19 mouse cellular contexts compared by ENCODE assay signal in genomic region chr6:38458075-38458474, GRCm38 (mm10). TPM values are rescaled to one million over a fixed set of nuclear protein-coding genes. Genes with fewer than 3 reads are reported as not detected.
DNase-seq lines count a peak whose midpoint lies in the region; ATAC-seq and TF ChIP-seq lines count a peak whose summit lies in the region.
"Had no signal": no experiment of that assay in that cellular context is flagged by ENCODE, and none has a peak within 500 bp of the region (broad histone marks: within the 10 kb centered on the region; RNA-seq: fewer than 3 reads in every experiment).

No protein-coding gene starts in this region.

- H3K27me3 ChIP-seq in lung, postnatal 0 days (replicated peaks; ENCODE audit: insufficient read depth, low read length) = no peaks in the 10 kb centered on the region
- H3K27me3 ChIP-seq: CH12.LX, Patski had no signal

- no peak overlapping the region for H3K4me3 ChIP-seq in lung, postnatal 0 days (ENCODE audit: low read depth, low read length)
- no peak overlapping the region for H3K4me3 ChIP-seq in lung, adult 2 months (replicated peaks; ENCODE audit: extremely low read depth, low read depth, low read length)

- no peaks in the 10 kb centered on the region for H3K4me1 ChIP-seq in lung, postnatal 0 days (ENCODE audit: insufficient read depth, low read depth, low read length)
- H3K4me1 ChIP-seq in lung, adult 2 months (ENCODE audit: control insufficient read depth, insufficient read depth, low read length) = no peaks in the 10 kb centered on the region

- no peak for TF ChIP-seq POLR2A in lung, adult 2 months (IDR thresholded peaks at IDR 0.05; ENCODE audit: borderline replicate concordance, extremely low read depth, low read depth, low read length)

- peak; percentile 66 for DNase-seq in lung, postnatal 0 days (ENCODE audit: low spot score)
- no peak for DNase-seq in lung, adult 2 months
- DNase-seq in lung, postnatal 36 days = peak; percentile 3
- no peak for DNase-seq in lung, postnatal 25 days (ENCODE audit: low spot score)
- DNase-seq: adrenal gland, adult 2 months; adrenal gland, adult 8-10 months; adrenal gland, postnatal 10 days; adrenal gland, postnatal 14 days; adrenal gland, postnatal 25 days; adrenal gland, postnatal 36 days; B cell, adult 2 months; cerebellum, adult 11 months; cerebellum, adult 11-12 months; cerebellum, adult 18-20 months had no signal

- no peak for TF ChIP-seq CTCF in lung, postnatal 0 days (IDR thresholded peaks at IDR 0.05)
- TF ChIP-seq CTCF in lung, adult 2 months (IDR thresholded peaks at IDR 0.05; ENCODE audit: insufficient read depth, low read length) = no peak

- ATAC-seq in lung, postnatal 0 days = peak; percentile 72
- ATAC-seq: activated CD4-positive, CD25-positive, alpha-beta regulatory T cell, adult 4 months; CD4-positive, CD25-positive, alpha-beta regulatory T cell, adult 4 months; Patski had no signal

- no peak overlapping the region for H3K9ac ChIP-seq in lung, postnatal 0 days (replicated peaks; ENCODE audit: low read depth)

- TF ChIP-seq EP300 in lung, postnatal 0 days (IDR thresholded peaks at IDR 0.05) = no peak

- no peak overlapping the region for H3K4me2 ChIP-seq in lung, postnatal 0 days (replicated peaks; ENCODE audit: low read depth, low read length)

- H3K27ac ChIP-seq in lung, postnatal 0 days (ENCODE audit: low read length) = no peak overlapping the region

- H3K36me3 ChIP-seq in lung, postnatal 0 days (ENCODE audit: insufficient read depth, low read length) = peaks cover 8% of the 10 kb centered on the region; the same call in 1 of the 2 replicates

- no peaks in the 10 kb centered on the region for H3K9me3 ChIP-seq in lung, postnatal 0 days (ENCODE audit: low read length)
- H3K9me3 ChIP-seq: G1E had no signal

- 59% methylated on average over 3 of the region's 3 CpGs for WGBS in lung, postnatal 0 days
- WGBS in lung, adult 2 months = 87% methylated on average over 3 of the region's 3 CpGs

RNA-seq across cellular contexts. Expression of gene Ubn2, which starts 24.3 kb away (rescaled TPM):
- 6.9 and 10.8 TPM in 2 replicates for polyA plus RNA-seq in lung, postnatal 0 days (2015; fragmentation: Nextera tagmentation; extraction: Ambion mirVana)
- 6.1 and 7.8 TPM in 2 replicates for polyA plus RNA-seq in lung, adult 2 months (2012; rRNA removed)

Comparison
In these comparisons a context has a peak if more than half of its experiments do, and no peak if none do; other contexts are left out.
1. DNase-seq: peak in lung, postnatal 0 days (single experiment) and lung, postnatal 36 days (single experiment); none in lung, adult 2 months (single experiment) and lung, postnatal 25 days (single experiment).